ENCODE assay signal across 10 mouse cellular contexts in genomic region chr13:55004646-55005045, GRCm38 (mm10). TPM values are rescaled to one million over a fixed set of nuclear protein-coding genes. Genes with fewer than 3 reads are reported as not detected.
DNase-seq lines count a peak whose midpoint lies in the region; ATAC-seq lines count a peak whose summit lies in the region.
"Had no signal": no experiment of that assay in that cellular context is flagged by ENCODE, and none has a peak within 500 bp of the region (broad histone marks: within the 10 kb centered on the region; RNA-seq: fewer than 3 reads in every experiment).

No protein-coding gene starts in this region.

- H3K9ac ChIP-seq in hindbrain, embryonic 14.5 days = no peak overlapping the region
- H3K9ac ChIP-seq in forebrain, embryonic 15.5 days (replicated peaks) = no peak overlapping the region
- H3K9ac ChIP-seq: limb, embryonic 15.5 days had no signal

- peaks cover 3% of the 10 kb centered on the region for H3K36me3 ChIP-seq in hindbrain, embryonic 14.5 days (replicated peaks; ENCODE audit: control insufficient read depth, insufficient read depth)
- no peaks in the 10 kb centered on the region for H3K36me3 ChIP-seq in hindbrain, embryonic 10.5 days
- peaks cover 4% of the 10 kb centered on the region; the same call in 1 of the 2 replicates for H3K36me3 ChIP-seq in forebrain, embryonic 15.5 days
- H3K36me3 ChIP-seq: limb, embryonic 15.5 days had no signal

- H3K4me1 ChIP-seq in hindbrain, embryonic 14.5 days (replicated peaks; ENCODE audit: control insufficient read depth, insufficient read depth, low read length) = peaks cover 31% of the 10 kb centered on the region
- H3K4me1 ChIP-seq in hindbrain, embryonic 10.5 days (replicated peaks) = peaks cover 49% of the 10 kb centered on the region
- peaks cover 3% of the 10 kb centered on the region; the same call in 1 of the 2 replicates for H3K4me1 ChIP-seq in forebrain, embryonic 15.5 days
- H3K4me1 ChIP-seq: limb, embryonic 15.5 days had no signal

- WGBS in hindbrain, embryonic 14.5 days = 62% methylated on average over 11 of the region's 11 CpGs
- 65% methylated on average over 11 of the region's 11 CpGs for WGBS in hindbrain, embryonic 10.5 days
- WGBS in forebrain, embryonic 15.5 days = 84% methylated on average over 11 of the region's 11 CpGs

- H3K4me3 ChIP-seq in hindbrain, embryonic 14.5 days (replicated peaks; ENCODE audit: low read length) = no peak overlapping the region
- H3K4me3 ChIP-seq in hindbrain, embryonic 10.5 days = no peak overlapping the region
- no peak overlapping the region for H3K4me3 ChIP-seq in forebrain, embryonic 15.5 days
- H3K4me3 ChIP-seq: limb, embryonic 15.5 days; myocyte had no signal

- DNase-seq in adrenal gland, postnatal 10 days = peak; percentile 38
- no peak for DNase-seq in adrenal gland, adult 8-10 months
- DNase-seq in hindbrain, embryonic 14.5 days (ENCODE audit: low spot score) = no peak
- no peak for DNase-seq in hindbrain, embryonic 10.5 days (ENCODE audit: low spot score)
- peak; percentile 19 for DNase-seq in ovary, postnatal 36 days (ENCODE audit: low spot score)
- DNase-seq in ovary, postnatal 14 days (ENCODE audit: low spot score) = no peak
- DNase-seq in urinary bladder, postnatal 14 days (ENCODE audit: low spot score) = peak; percentile 51

- no peak overlapping the region for H3K27ac ChIP-seq in hindbrain, embryonic 14.5 days
- H3K27ac ChIP-seq in hindbrain, embryonic 10.5 days = no peak overlapping the region; the same call in 1 of the 2 replicates
- no peak overlapping the region for H3K27ac ChIP-seq in forebrain, embryonic 15.5 days (replicated peaks)
- H3K27ac ChIP-seq: limb, embryonic 15.5 days had no signal

- no peak overlapping the region for H3K4me2 ChIP-seq in hindbrain, embryonic 14.5 days (replicated peaks)
- no peak overlapping the region for H3K4me2 ChIP-seq in forebrain, embryonic 15.5 days (replicated peaks)
- H3K4me2 ChIP-seq: limb, embryonic 15.5 days had no signal

- 0 out of 2 replicates have a peak, but pooled peaks have one; percentile 12 for ATAC-seq in hindbrain, embryonic 14.5 days (ENCODE audit: low FRiP score)
- ATAC-seq in forebrain, embryonic 15.5 days (replicated peaks) = no peak

- H3K9me3 ChIP-seq in hindbrain, embryonic 14.5 days (ENCODE audit: control insufficient read depth, low read length) = no peaks in the 10 kb centered on the region
- no peaks in the 10 kb centered on the region for H3K9me3 ChIP-seq in hindbrain, embryonic 10.5 days
- H3K9me3 ChIP-seq in forebrain, embryonic 15.5 days = no peaks in the 10 kb centered on the region
- H3K9me3 ChIP-seq: limb, embryonic 15.5 days had no signal

- H3K27me3 ChIP-seq in hindbrain, embryonic 14.5 days (ENCODE audit: control insufficient read depth, insufficient read depth, low read length) = 0 out of 2 replicates have a peak, but pooled peaks cover 6% of the 10 kb centered on the region
- peaks cover 99% of the 10 kb centered on the region for H3K27me3 ChIP-seq in hindbrain, embryonic 10.5 days (ENCODE audit: insufficient read depth, poor library complexity, severe bottlenecking)
- no peaks in the 10 kb centered on the region for H3K27me3 ChIP-seq in forebrain, embryonic 15.5 days
- H3K27me3 ChIP-seq: limb, embryonic 15.5 days had no signal

RNA-seq across cellular contexts. Expression of gene Hk3, which starts 16.5 kb away (rescaled TPM):
- total RNA-seq in adrenal gland, postnatal 10 days (2021) = 1 to 10 TPM; 1.7 to 2.0 TPM
- total RNA-seq in adrenal gland, adult 8-10 months (2022) = 1 to 10 TPM; 1.1 to 4.0 (median 2.6) TPM
- 0.70 and 0.83 TPM in 2 replicates for polyA plus RNA-seq in hindbrain, embryonic 14.5 days (2014; fragmentation: Nextera tagmentation; extraction: Ambion mirVana)
- 0.55 and 0.85 TPM in 2 replicates for polyA plus RNA-seq in hindbrain, embryonic 10.5 days (2016; fragmentation: Nextera tagmentation; extraction: Ambion mirVana)
- 0.73 and 1.2 TPM in 2 replicates for polyA plus RNA-seq in forebrain, embryonic 15.5 days (2015; fragmentation: Nextera tagmentation; extraction: Ambion mirVana)
- polyA plus RNA-seq: myocyte had no signal

RNA-seq across cellular contexts. Expression of gene Unc5a, which starts 55.4 kb away (rescaled TPM):
- total RNA-seq in adrenal gland, postnatal 10 days (2021) = 1 to 10 TPM; 6.5 to 8.8 TPM
- total RNA-seq in adrenal gland, adult 8-10 months (2022) = 10 to 100 TPM in 2 of 4 experiments, 1 to 10 TPM in 2; 7.6 to 14.6 (median 11.4) TPM
- polyA plus RNA-seq in hindbrain, embryonic 14.5 days (2014; fragmentation: Nextera tagmentation; extraction: Ambion mirVana) = 15.3 and 16.9 TPM in 2 replicates
- 2.0 and 4.4 TPM in 2 replicates for polyA plus RNA-seq in hindbrain, embryonic 10.5 days (2016; fragmentation: Nextera tagmentation; extraction: Ambion mirVana)
- 16.6 and 16.9 TPM in 2 replicates for polyA plus RNA-seq in forebrain, embryonic 15.5 days (2015; fragmentation: Nextera tagmentation; extraction: Ambion mirVana)

Comparison
In these comparisons a context has a peak if more than half of its experiments do, and no peak if none do; other contexts are left out.
1. DNase-seq: peak in adrenal gland, postnatal 10 days (single experiment), ovary, postnatal 36 days (single experiment) and urinary bladder, postnatal 14 days (single experiment); none in adrenal gland, adult 8-10 months (single experiment), hindbrain, embryonic 14.5 days (single experiment), hindbrain, embryonic 10.5 days (single experiment) and ovary, postnatal 14 days (single experiment).